Mouse (Mus musculus): ENCODE results near the gene Omt2b. TPM values are rescaled to one million over a fixed set of nuclear protein-coding genes. Genes with fewer than 3 reads are reported as not detected.

The Omt2b gene
- total RNA-seq, 2 experiments from 2014 or later = not detected

DNA sequence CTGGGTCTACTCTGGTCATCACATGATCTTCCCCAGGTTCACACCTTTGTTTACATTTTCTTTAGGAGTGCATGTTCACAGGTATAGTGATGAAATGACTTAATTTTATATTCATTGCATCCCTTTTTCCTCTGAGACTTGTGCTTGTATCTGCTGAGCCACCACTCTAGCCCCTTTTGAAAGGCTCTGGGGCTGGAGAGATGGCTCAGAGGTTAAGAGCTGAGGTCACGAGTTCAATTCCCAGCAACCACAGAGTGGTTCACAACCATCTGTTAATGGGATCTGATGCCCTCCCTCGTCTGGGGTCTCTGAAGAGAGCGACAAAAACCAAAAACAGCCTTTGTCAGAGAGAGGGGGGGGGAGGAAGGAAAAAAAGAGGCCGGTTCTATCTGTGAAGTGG is 48.1 kb downstream of the Omt2b start:
- no peak for ATAC-seq (replicated peaks; ENCODE audit: low FRiP score, poor library complexity, severe bottlenecking)

DNA sequence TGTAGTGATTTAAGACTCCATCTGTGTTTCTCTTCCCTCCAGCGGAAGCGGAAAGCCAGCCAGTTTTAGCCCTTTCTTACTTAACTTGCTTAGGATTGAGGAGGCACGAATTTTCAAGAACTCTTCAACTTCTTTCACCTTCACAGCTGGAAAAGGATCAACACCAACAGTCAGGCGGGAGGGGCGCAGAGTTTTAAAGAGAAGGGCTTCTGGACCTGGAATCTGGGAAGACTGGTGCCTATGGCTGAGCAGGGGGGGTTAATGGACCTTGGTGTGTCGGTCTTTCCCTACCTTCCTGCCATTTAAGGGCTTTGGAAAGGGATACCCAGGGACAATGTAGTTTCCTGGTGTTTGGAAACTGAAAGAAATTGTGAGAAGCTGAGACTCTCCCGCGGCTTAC is 50.2 kb downstream of the Omt2b start:
- no peak for ATAC-seq (replicated peaks; ENCODE audit: low FRiP score, poor library complexity, severe bottlenecking)

GRCm38 (mm10) chr9:78378113-78378785 is 50.9 kb downstream of the Omt2b start, which contains the start of gene Ooep:
TSS of gene Ooep (minus strand) at chr9:78378725.
- ATAC-seq (replicated peaks; ENCODE audit: low FRiP score, poor library complexity, severe bottlenecking) = no peak

Other genes starting within 250 kb of the Omt2b start
- gene Fbxo9, start 218.5 kb upstream of the Omt2b start, total RNA-seq (2015; ENCODE audit: low replicate concordance) = 223 and 268 TPM in 2 replicates
- 169 and 259 TPM in 2 replicates for gene Fbxo9, start 218.5 kb upstream of the Omt2b start, total RNA-seq (2017; ENCODE audit: low replicate concordance)
- gene Ick, start 218.4 kb upstream of the Omt2b start, total RNA-seq (2015; ENCODE audit: low replicate concordance) = 2.1 and 12.3 TPM in 2 replicates
- 0.90 and 5.2 TPM in 2 replicates for gene Ick, start 218.4 kb upstream of the Omt2b start, total RNA-seq (2017; ENCODE audit: low replicate concordance)
- gene Gsta4, start 144.8 kb upstream of the Omt2b start, total RNA-seq (2015; ENCODE audit: low replicate concordance) = 2.5 TPM in 1 of 2 replicates, not detected in the other
- 1.5 TPM in 1 of 2 replicates, not detected in the other for gene Gsta4, start 144.8 kb upstream of the Omt2b start, total RNA-seq (2017; ENCODE audit: low replicate concordance)
- not detected in 2 replicates for gene Gsta1, start 96.9 kb upstream of the Omt2b start, total RNA-seq (2015; ENCODE audit: low replicate concordance)
- not detected in 2 replicates for gene Gsta1, start 96.9 kb upstream of the Omt2b start, total RNA-seq (2017; ENCODE audit: low replicate concordance)
- gene Gm3776, start 70.5 kb upstream of the Omt2b start, total RNA-seq (2015; ENCODE audit: low replicate concordance) = not detected in 2 replicates
- gene Gm3776, start 70.5 kb upstream of the Omt2b start, total RNA-seq (2017; ENCODE audit: low replicate concordance) = not detected in 2 replicates
- not detected in 2 replicates for gene Gm10639, start 37.7 kb upstream of the Omt2b start, total RNA-seq (2015; ENCODE audit: low replicate concordance)
- gene Gm10639, start 37.7 kb upstream of the Omt2b start, total RNA-seq (2017; ENCODE audit: low replicate concordance) = not detected in 2 replicates
- gene Omt2a, start 12.8 kb upstream of the Omt2b start, total RNA-seq (2015; ENCODE audit: low replicate concordance) = not detected in 2 replicates
- gene Omt2a, start 12.8 kb upstream of the Omt2b start, total RNA-seq (2017; ENCODE audit: low replicate concordance) = not detected in 2 replicates
- not detected in 2 replicates for gene Gsta2, start 28.2 kb downstream of the Omt2b start, total RNA-seq (2015; ENCODE audit: low replicate concordance)
- gene Gsta2, start 28.2 kb downstream of the Omt2b start, total RNA-seq (2017; ENCODE audit: low replicate concordance) = not detected in 2 replicates
- not detected in 2 replicates for gene Dppa5a, start 40.6 kb downstream of the Omt2b start, total RNA-seq (2015; ENCODE audit: low replicate concordance)
- gene Dppa5a, start 40.6 kb downstream of the Omt2b start, total RNA-seq (2017; ENCODE audit: low replicate concordance) = not detected in 2 replicates
- not detected in 2 replicates for gene Ooep, start 51.1 kb downstream of the Omt2b start, total RNA-seq (2015; ENCODE audit: low replicate concordance)
- gene Ooep, start 51.1 kb downstream of the Omt2b start, total RNA-seq (2017; ENCODE audit: low replicate concordance) = not detected in 2 replicates
- 0.84 TPM in 1 of 2 replicates, not detected in the other for gene Ddx43, start 68.2 kb downstream of the Omt2b start, total RNA-seq (2015; ENCODE audit: low replicate concordance)
- gene Ddx43, start 68.2 kb downstream of the Omt2b start, total RNA-seq (2017; ENCODE audit: low replicate concordance) = not detected in 2 replicates
- 2.5 and 3.6 TPM in 2 replicates for gene Cgas, start 115.6 kb downstream of the Omt2b start, total RNA-seq (2015; ENCODE audit: low replicate concordance)
- 1.1 and 4.0 TPM in 2 replicates for gene Cgas, start 115.6 kb downstream of the Omt2b start, total RNA-seq (2017; ENCODE audit: low replicate concordance)
- 10.5 and 78.6 TPM in 2 replicates for gene Mto1, start 120.6 kb downstream of the Omt2b start, total RNA-seq (2015; ENCODE audit: low replicate concordance)
- 28.7 and 34.8 TPM in 2 replicates for gene Mto1, start 120.6 kb downstream of the Omt2b start, total RNA-seq (2017; ENCODE audit: low replicate concordance)
- gene Gm17324, start 121.2 kb downstream of the Omt2b start, total RNA-seq (2015; ENCODE audit: low replicate concordance) = not detected in 2 replicates
- 2.7 TPM in 1 of 2 replicates, not detected in the other for gene Gm17324, start 121.2 kb downstream of the Omt2b start, total RNA-seq (2017; ENCODE audit: low replicate concordance)
- gene Eef1a1, start 161.6 kb downstream of the Omt2b start, total RNA-seq (2015; ENCODE audit: low replicate concordance) = 4,196 and 4,552 TPM in 2 replicates
- 1,708 and 2,374 TPM in 2 replicates for gene Eef1a1, start 161.6 kb downstream of the Omt2b start, total RNA-seq (2017; ENCODE audit: low replicate concordance)

Measured in erythroid progenitor cell, adult 5-6 weeks (primary cell).